Mouse (Mus musculus): Measurements from ENCODE around the gene Adam19.
"Not testable (repeated sequence)": the region's sequence is repeated elsewhere in the genome, so short reads cannot be mapped to it uniquely, and the experiment has no call there.

Adam19 gene

GRCm38 (mm10) chr11:46055896-46056769 is at the start of gene Adam19:
Gene Adam19 (plus strand): TSS chr11:46055992.
- DNase-seq = peak in 1 of 2 experiments; percentile 30

- no peak for DNase-seq
Measured at GRCm38 (mm10) chr11:46016061-46016460, 39.7 kb upstream of the Adam19 start.

GRCm38 (mm10) chr11:46020246-46020645 is 35.5 kb upstream of the Adam19 start:
- DNase-seq = no peak

- DNase-seq = no peak
Measured at GRCm38 (mm10) chr11:46021850-46022249, 33.9 kb upstream of the Adam19 start.

- no peak for DNase-seq
Measured at GRCm38 (mm10) chr11:46022983-46023382, 32.8 kb upstream of the Adam19 start.

- no peak for DNase-seq
Measured at GRCm38 (mm10) chr11:46025962-46026392, 29.8 kb upstream of the Adam19 start.

- no peak for DNase-seq
Measured at GRCm38 (mm10) chr11:46027952-46028814, 27.6 kb upstream of the Adam19 start.

GRCm38 (mm10) chr11:46029485-46029884 is 26.3 kb upstream of the Adam19 start:
- DNase-seq = no peak

- no peak for DNase-seq
Measured at GRCm38 (mm10) chr11:46030026-46030425, 25.8 kb upstream of the Adam19 start.

GRCm38 (mm10) chr11:46031470-46031869 is 24.3 kb upstream of the Adam19 start:
- no peak for DNase-seq

- DNase-seq = no peak
Measured at GRCm38 (mm10) chr11:46032956-46033355, 22.8 kb upstream of the Adam19 start.

GRCm38 (mm10) chr11:46036374-46036773 is 19.4 kb upstream of the Adam19 start:
- no peak for DNase-seq

GRCm38 (mm10) chr11:46038901-46039300 is 16.9 kb upstream of the Adam19 start:
- no peak for DNase-seq

- no peak for DNase-seq
Measured at GRCm38 (mm10) chr11:46039335-46039734, 16.5 kb upstream of the Adam19 start.

- DNase-seq = no peak
Measured at GRCm38 (mm10) chr11:46040841-46041556, 14.8 kb upstream of the Adam19 start.

- DNase-seq = no peak
Measured at GRCm38 (mm10) chr11:46041607-46042267, 14.1 kb upstream of the Adam19 start.

GRCm38 (mm10) chr11:46044781-46045180 is 11.0 kb upstream of the Adam19 start:
- DNase-seq = no peak

- DNase-seq = no peak
Measured at GRCm38 (mm10) chr11:46047264-46047663, 8.5 kb upstream of the Adam19 start.

GRCm38 (mm10) chr11:46052105-46052659 is 3.6 kb upstream of the Adam19 start, which contains the start of gene Gm12166:
Gene Gm12166 (minus strand): TSS chr11:46052321.
- not testable (repeated sequence) for DNase-seq

GRCm38 (mm10) chr11:46053457-46053856 is 2.3 kb upstream of the Adam19 start:
- not testable (repeated sequence) for DNase-seq

- no peak for DNase-seq
Measured at GRCm38 (mm10) chr11:46054311-46054710, 1.5 kb upstream of the Adam19 start.
